Mouse (Mus musculus) lung, embryonic 15.5 days (tissue): ENCODE data around the gene Mef2c. TPM values are rescaled to one million over a fixed set of nuclear protein-coding genes. Genes with fewer than 3 reads are reported as not detected.

Experiments used
- ATAC-seq: fragments of 200-750 bp; cut with Nextera tagmentation; 2 replicates; pipeline ENCODE4 v1.8.0; 2017; ENCODE audit warnings: moderate number of reproducible peaks, borderline replicate concordance; ENCODE audit not compliant: low FRiP score, low TSS enrichment; ENCODE audit errors: extremely low read depth
- H3K27ac ChIP-seq: fragments of 300-500 bp; sonication (generic); 2 replicates; pipeline ENCODE4 v1.5.1; 2015; ENCODE audit warnings: moderate library complexity, mild to moderate bottlenecking, inconsistent platforms
- H3K27me3 ChIP-seq: fragments of 300-500 bp; sonication (generic); 2 replicates; pipeline ENCODE4 v1.6.1; 2015; ENCODE audit warnings: inconsistent platforms
- H3K36me3 ChIP-seq: fragments of 300-500 bp; sonication (generic); 2 replicates; pipeline ENCODE4 v1.6.1; 2015; ENCODE audit warnings: inconsistent platforms
- H3K4me1 ChIP-seq: fragments of 300-500 bp; sonication (generic); 2 replicates; pipeline ENCODE4 v1.6.1; 2015; ENCODE audit warnings: inconsistent platforms
- H3K4me2 ChIP-seq: fragments of 300-500 bp; sonication (generic); 2 replicates; pipeline ENCODE4 v1.6.1; 2015; ENCODE audit warnings: inconsistent platforms, mild to moderate bottlenecking, moderate library complexity
- H3K4me3 ChIP-seq: fragments of 300-500 bp; sonication (generic); 2 replicates; pipeline ENCODE4 v1.5.1; 2015; ENCODE audit warnings: mild to moderate bottlenecking, inconsistent platforms
- H3K9ac ChIP-seq: fragments of 300-500 bp; sonication (generic); 2 replicates; pipeline ENCODE4 v1.6.1; 2015; ENCODE audit warnings: inconsistent platforms
- H3K9me3 ChIP-seq: fragments of 300-500 bp; sonication (generic); 2 replicates; pipeline ENCODE4 v1.6.1; 2016; ENCODE audit warnings: inconsistent platforms
- WGBS: fragments of 180-500 bp; shearing (Covaris S2); methylation state at CpG from one replicate; pipeline ENCODE4 v1.1.7; 2015; 5-methylcytosine and 5-hydroxymethylcytosine counted together
- polyA plus RNA-seq: library from polyadenylated mRNA; unstranded; fragments of >200 nt; fragmentation: Nextera tagmentation; extraction: Ambion mirVana; gene quantifications from 2 replicates; pipeline ENCODE4 v1.2.1, GENCODE M21; 2015

The Mef2c gene
- 55.9 and 57.8 TPM in 2 replicates for polyA plus RNA-seq

- no peak for ATAC-seq
- H3K4me3 ChIP-seq, result no peak within 1 kb of the TSS
- H3K4me2 ChIP-seq, result no peak within 1 kb of the TSS
- H3K4me1 ChIP-seq, result no peaks in the 10 kb centered on the region
- no peak within 1 kb of the TSS for H3K27ac ChIP-seq
- WGBS, result 82% methylated on average over 7 of the region's 7 CpGs
- H3K36me3 ChIP-seq, result no peaks in the 10 kb centered on the region
- no peak within 1 kb of the TSS for H3K9ac ChIP-seq
- H3K27me3 ChIP-seq, result no peaks in the 10 kb centered on the region
- H3K9me3 ChIP-seq, result no peaks in the 10 kb centered on the region
Observed at GRCm38 (mm10) chr13:83503919-83504318, at the start of gene Mef2c. Mef2c (plus strand) TSS chr13:83504034.

- peak; percentile 72; the same call in 1 of the 2 replicates for ATAC-seq
- Histone ChIP-seq H3K4me2 (no peak overlapping the region), H3K36me3 (no peaks in the 10 kb centered on the region), H3K4me3 (no peak overlapping the region), H3K9me3 (no peaks in the 10 kb centered on the region), H3K27ac (no peak overlapping the region), H3K27me3 (no peaks in the 10 kb centered on the region), H3K4me1 (peaks cover 9% of the 10 kb centered on the region; the same call in 1 of the 2 replicates), H3K9ac (no peak overlapping the region)
Observed at GRCm38 (mm10) chr13:83458729-83459128, 45.1 kb upstream of the Mef2c start.

- Histone ChIP-seq H3K27ac (no peak overlapping the region), H3K4me2 (no peak overlapping the region), H3K9ac (no peak overlapping the region), H3K9me3 (no peaks in the 10 kb centered on the region), H3K4me3 (no peak overlapping the region), H3K4me1 (peaks cover 9% of the 10 kb centered on the region; the same call in 1 of the 2 replicates), H3K27me3 (no peaks in the 10 kb centered on the region), H3K36me3 (no peaks in the 10 kb centered on the region)
- WGBS, result 86% methylated on average over 3 of the region's 3 CpGs
- no peak for ATAC-seq
Observed at GRCm38 (mm10) chr13:83459600-83459999, 44.2 kb upstream of the Mef2c start.

GRCm38 (mm10) chr13:83460620-83461019 lies 43.2 kb upstream of the Mef2c start:
- no peak for ATAC-seq
- Histone ChIP-seq H3K9me3 (no peaks in the 10 kb centered on the region), H3K27me3 (no peaks in the 10 kb centered on the region), H3K4me1 (peaks cover 9% of the 10 kb centered on the region; the same call in 1 of the 2 replicates), H3K27ac (no peak overlapping the region), H3K4me2 (no peak overlapping the region), H3K9ac (no peak overlapping the region), H3K4me3 (no peak overlapping the region), H3K36me3 (no peaks in the 10 kb centered on the region)
- WGBS, result 73% methylated on average over 1 of the region's 1 CpGs

GRCm38 (mm10) chr13:83461556-83461955 lies 42.3 kb upstream of the Mef2c start:
- Histone ChIP-seq H3K36me3 (no peaks in the 10 kb centered on the region), H3K27ac (peak overlapping the region; percentile 67), H3K9ac (no peak overlapping the region), H3K27me3 (no peaks in the 10 kb centered on the region), H3K4me3 (no peak overlapping the region), H3K4me1 (peaks cover 9% of the 10 kb centered on the region; the same call in 1 of the 2 replicates), H3K4me2 (no peak overlapping the region), H3K9me3 (no peaks in the 10 kb centered on the region)
- ATAC-seq, result peak; percentile 62; the same call in 1 of the 2 replicates
- WGBS, result 76% methylated on average over 2 of the region's 2 CpGs

- Histone ChIP-seq H3K9ac (no peak overlapping the region), H3K4me1 (no peaks in the 10 kb centered on the region), H3K4me3 (no peak overlapping the region), H3K4me2 (no peak overlapping the region), H3K9me3 (no peaks in the 10 kb centered on the region), H3K36me3 (no peaks in the 10 kb centered on the region), H3K27ac (no peak overlapping the region), H3K27me3 (no peaks in the 10 kb centered on the region)
- WGBS, result 85% methylated on average over 5 of the region's 5 CpGs
- ATAC-seq, result no peak
Observed at GRCm38 (mm10) chr13:83466756-83467155, 37.1 kb upstream of the Mef2c start.

GRCm38 (mm10) chr13:83468794-83469193 lies 35.0 kb upstream of the Mef2c start:
- Histone ChIP-seq H3K27me3 (no peaks in the 10 kb centered on the region), H3K27ac (no peak overlapping the region), H3K9me3 (no peaks in the 10 kb centered on the region), H3K4me2 (no peak overlapping the region), H3K36me3 (no peaks in the 10 kb centered on the region), H3K4me1 (no peaks in the 10 kb centered on the region), H3K9ac (no peak overlapping the region), H3K4me3 (no peak overlapping the region)
- WGBS, result 53% methylated on average over 3 of the region's 3 CpGs
- ATAC-seq, result no peak

- Histone ChIP-seq H3K4me1 (no peaks in the 10 kb centered on the region), H3K36me3 (no peaks in the 10 kb centered on the region), H3K27me3 (no peaks in the 10 kb centered on the region), H3K4me2 (no peak overlapping the region), H3K27ac (no peak overlapping the region), H3K9me3 (no peaks in the 10 kb centered on the region), H3K9ac (no peak overlapping the region), H3K4me3 (no peak overlapping the region)
- no peak for ATAC-seq
- WGBS, result 67% methylated on average over 2 of the region's 2 CpGs
Observed at GRCm38 (mm10) chr13:83473755-83474154, 30.1 kb upstream of the Mef2c start.

GRCm38 (mm10) chr13:83480388-83480787 lies 23.4 kb upstream of the Mef2c start:
- H3K36me3 ChIP-seq, result no peaks in the 10 kb centered on the region
- no peak overlapping the region for H3K4me2 ChIP-seq
- no peak overlapping the region for H3K27ac ChIP-seq
- H3K9ac ChIP-seq, result no peak overlapping the region
- no peaks in the 10 kb centered on the region for H3K9me3 ChIP-seq
- H3K4me1 ChIP-seq, result 0 out of 2 replicates have a peak, but pooled peaks cover 4% of the 10 kb centered on the region
- no peak for ATAC-seq
- H3K27me3 ChIP-seq, result no peaks in the 10 kb centered on the region
- WGBS, result 69% methylated on average over 3 of the region's 3 CpGs
- H3K4me3 ChIP-seq, result no peak overlapping the region

- H3K4me3 ChIP-seq, result no peak overlapping the region
- 32% methylated on average over 7 of the region's 7 CpGs for WGBS
- H3K27ac ChIP-seq, result no peak overlapping the region
- no peaks in the 10 kb centered on the region for H3K36me3 ChIP-seq
- no peaks in the 10 kb centered on the region for H3K27me3 ChIP-seq
- H3K9ac ChIP-seq, result no peak overlapping the region
- 0 out of 2 replicates have a peak, but pooled peaks cover 4% of the 10 kb centered on the region for H3K4me1 ChIP-seq
- no peak overlapping the region for H3K4me2 ChIP-seq
- peak; percentile 87; the same call in 1 of the 2 replicates for ATAC-seq
- no peaks in the 10 kb centered on the region for H3K9me3 ChIP-seq
Observed at GRCm38 (mm10) chr13:83481310-83481709, 22.5 kb upstream of the Mef2c start.

- ATAC-seq, result peak; percentile 39; the same call in 1 of the 2 replicates
- Histone ChIP-seq H3K4me1 (0 out of 2 replicates have a peak, but pooled peaks cover 4% of the 10 kb centered on the region), H3K9ac (no peak overlapping the region), H3K4me3 (no peak overlapping the region), H3K4me2 (no peak overlapping the region), H3K27ac (no peak overlapping the region), H3K36me3 (no peaks in the 10 kb centered on the region), H3K27me3 (no peaks in the 10 kb centered on the region), H3K9me3 (no peaks in the 10 kb centered on the region)
- WGBS, result 61% methylated on average over 5 of the region's 5 CpGs
Observed at GRCm38 (mm10) chr13:83482087-83482486, 21.7 kb upstream of the Mef2c start.

- no peaks in the 10 kb centered on the region for H3K36me3 ChIP-seq
- no peak overlapping the region for H3K4me3 ChIP-seq
- no peaks in the 10 kb centered on the region for H3K27me3 ChIP-seq
- no peaks in the 10 kb centered on the region for H3K9me3 ChIP-seq
- H3K9ac ChIP-seq, result no peak overlapping the region
- 88% methylated on average over 4 of the region's 4 CpGs for WGBS
- H3K27ac ChIP-seq, result no peak overlapping the region
- ATAC-seq, result no peak
- no peak overlapping the region for H3K4me2 ChIP-seq
- 0 out of 2 replicates have a peak, but pooled peaks cover 4% of the 10 kb centered on the region for H3K4me1 ChIP-seq
Observed at GRCm38 (mm10) chr13:83484215-83484614, 19.6 kb upstream of the Mef2c start.
